Mouse (Mus musculus) thymus, adult 2 months (tissue): ENCODE measurements around the gene Ankrd63.

Source experiments
- CTCF ChIP-seq: fragments of 200-500 bp; IDR thresholded peaks from 2 replicates; pipeline ENCODE4 v1.5.1; 2012; ENCODE audit warnings: mild to moderate bottlenecking, control low read depth, low read length, moderate library complexity, borderline replicate concordance; ENCODE audit not compliant: control insufficient read depth, poor library complexity, insufficient read depth; ENCODE audit errors: extremely low read depth
- POLR2A ChIP-seq: fragments of 200-500 bp; IDR thresholded peaks from 2 replicates; pipeline ENCODE4 v1.6.1; 2012; ENCODE audit warnings: mild to moderate bottlenecking, low read length, control low read depth, moderate library complexity; ENCODE audit not compliant: control insufficient read depth, poor library complexity, insufficient read depth; ENCODE audit errors: extremely low read depth

DNA sequence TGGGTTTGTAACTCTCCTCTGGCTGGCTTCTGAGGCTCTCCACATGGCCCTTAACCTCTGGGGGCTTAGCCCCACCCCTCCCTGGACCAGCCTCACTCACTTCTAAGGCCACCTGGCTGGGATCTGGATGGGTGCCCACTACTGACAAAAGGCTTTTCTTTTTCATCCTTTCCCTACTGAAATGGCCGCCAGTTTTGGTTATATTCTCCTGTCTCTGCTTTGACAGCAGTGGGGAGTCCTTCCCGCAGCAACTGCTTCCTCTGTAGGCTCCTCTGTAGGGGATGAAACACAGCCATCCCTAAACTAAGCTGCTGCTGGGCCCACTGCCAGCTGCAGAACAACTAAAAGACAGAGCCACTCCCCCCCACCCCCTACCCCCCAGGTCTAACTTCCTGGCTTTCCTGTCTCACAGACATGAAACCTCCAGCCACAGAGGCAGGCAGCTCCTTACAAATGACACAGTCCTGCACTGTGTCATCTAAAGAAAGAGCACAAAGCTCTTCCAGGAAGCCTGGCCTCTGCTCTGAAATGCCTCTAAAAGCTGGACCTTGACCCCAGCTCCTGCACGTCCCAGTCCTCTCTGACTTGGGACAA is 47.0 kb downstream of the Ankrd63 start:
- TF ChIP-seq CTCF (no peak), POLR2A (no peak)
